Mouse (Mus musculus) limb, embryonic 10.5 days (tissue): ENCODE results near the gene Asgr1. TPM values are rescaled to one million over a fixed set of nuclear protein-coding genes. Genes with fewer than 3 reads are reported as not detected.

ENCODE experiments used
- DNase-seq: peaks from one replicate; pipeline ENCODE4 v3.0.0-alpha.2; 2017; ENCODE audit warnings: low spot score
- H3K27ac ChIP-seq: fragments of 300-500 bp; sonication (generic); 2 replicates; pipeline ENCODE4 v1.5.1; 2016; ENCODE audit warnings: mild to moderate bottlenecking
- H3K27me3 ChIP-seq: fragments of 300-500 bp; sonication (generic); 2 replicates; pipeline ENCODE4 v1.6.1; 2016; ENCODE audit warnings: low read depth, mild to moderate bottlenecking; ENCODE audit not compliant: poor library complexity, severe bottlenecking
- H3K36me3 ChIP-seq: fragments of 300-500 bp; sonication (generic); 2 replicates; pipeline ENCODE4 v1.6.1; 2016; ENCODE audit warnings: mild to moderate bottlenecking, moderate library complexity
- H3K4me1 ChIP-seq: fragments of 300-500 bp; sonication (generic); 2 replicates; pipeline ENCODE4 v1.6.1; 2016
- H3K4me3 ChIP-seq: fragments of 300-500 bp; sonication (generic); 2 replicates; pipeline ENCODE4 v1.5.1; 2016; ENCODE audit warnings: mild to moderate bottlenecking, moderate library complexity
- H3K9me3 ChIP-seq: fragments of 300-500 bp; sonication (generic); replicated peaks from 2 replicates; pipeline ENCODE4 v1.6.1; 2016; ENCODE audit warnings: mild to moderate bottlenecking
- WGBS: fragments of 180-500 bp; shearing (Covaris S2); methylation state at CpG from one replicate; pipeline ENCODE4 v1.1.7; 2016; 5-methylcytosine and 5-hydroxymethylcytosine counted together
- polyA plus RNA-seq: library from polyadenylated mRNA; unstranded; fragments of >200 nt; fragmentation: Nextera tagmentation; extraction: Ambion mirVana; gene quantifications from 2 replicates; pipeline ENCODE4 v1.2.1, GENCODE M21; 2016

Asgr1 gene
- polyA plus RNA-seq, 1 experiment from 2014 or later: 0.71 TPM

DNA sequence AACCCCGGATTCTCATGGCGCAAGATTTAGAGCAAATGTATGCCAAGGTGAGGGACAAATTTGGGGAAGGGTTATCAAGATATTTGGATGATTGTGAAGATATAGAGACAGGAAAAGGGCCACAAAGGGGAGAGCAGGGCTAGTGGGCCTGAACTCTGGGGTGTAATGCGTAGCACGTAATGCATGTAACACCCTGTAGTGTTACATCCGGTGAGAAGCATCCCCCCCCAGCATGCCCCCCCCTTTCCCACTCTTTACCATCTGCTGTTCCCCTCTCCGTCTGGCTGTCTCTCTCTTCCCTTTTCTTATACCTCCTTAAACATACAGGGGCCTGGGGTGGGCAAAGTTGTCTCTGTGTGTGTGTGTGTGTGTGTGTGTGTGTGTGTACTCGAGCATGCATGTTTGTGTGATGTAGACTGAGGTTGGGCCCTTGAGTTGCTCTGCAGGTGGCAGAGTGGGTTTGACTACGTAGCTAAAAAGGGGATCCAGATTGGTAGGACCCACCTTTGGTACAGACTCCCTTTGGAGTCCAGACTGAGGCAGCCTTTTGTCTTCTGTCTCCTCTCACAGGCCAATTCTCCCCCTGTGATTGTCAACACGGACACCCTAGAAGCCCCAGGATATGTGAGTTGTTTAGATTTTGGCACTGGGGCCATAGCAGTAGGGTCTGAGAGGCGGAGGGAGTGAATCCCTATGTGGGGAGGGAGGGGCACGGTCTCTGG is 23.9 kb upstream of the Asgr1 start:
- Histone ChIP-seq H3K27ac (peak overlapping the region; percentile 81), H3K36me3 (peaks cover 49% of the 10 kb centered on the region), H3K4me1 (peaks cover 57% of the 10 kb centered on the region), H3K27me3 (no peaks in the 10 kb centered on the region), H3K9me3 (no peaks in the 10 kb centered on the region), H3K4me3 (peak overlapping the region; percentile 51)
- WGBS: 45% methylated on average over 11 of the region's 11 CpGs
- DNase-seq: no peak

DNA sequence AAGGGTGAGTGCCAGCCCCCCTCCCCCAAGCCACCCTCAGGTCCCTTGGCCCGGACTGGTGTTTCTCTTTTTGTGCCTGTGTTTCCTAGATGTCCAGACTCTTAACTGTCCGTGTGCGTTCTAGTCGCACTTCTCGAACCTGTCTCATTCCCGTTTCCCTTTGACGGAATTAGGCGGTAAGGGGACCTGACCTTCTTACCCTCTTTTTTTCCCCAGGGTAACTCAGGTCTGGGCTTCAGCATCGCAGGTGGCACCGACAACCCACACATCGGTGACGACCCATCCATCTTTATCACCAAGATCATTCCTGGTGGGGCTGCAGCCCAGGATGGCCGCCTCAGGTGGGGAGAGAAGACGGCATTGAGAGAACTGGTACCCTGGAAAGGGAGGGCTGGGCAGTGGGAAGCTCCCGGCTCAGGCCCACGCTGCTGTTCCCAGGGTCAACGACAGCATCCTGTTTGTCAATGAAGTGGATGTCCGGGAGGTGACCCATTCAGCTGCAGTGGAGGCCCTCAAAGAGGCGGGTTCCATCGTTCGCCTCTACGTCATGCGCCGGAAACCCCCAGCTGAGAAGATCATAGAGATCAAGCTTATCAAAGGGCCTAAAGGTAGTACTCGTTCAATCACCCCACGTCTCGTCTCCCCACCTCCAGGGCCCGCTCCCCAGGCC is 23.1 kb upstream of the Asgr1 start:
- Histone ChIP-seq H3K9me3 (no peaks in the 10 kb centered on the region), H3K4me3 (no peak overlapping the region), H3K27me3 (no peaks in the 10 kb centered on the region), H3K4me1 (peaks cover 49% of the 10 kb centered on the region), H3K27ac (peak overlapping the region; percentile 81), H3K36me3 (peaks cover 55% of the 10 kb centered on the region)
- DNase-seq: no peak
- 96% methylated on average over 28 of the region's 28 CpGs for WGBS

DNA sequence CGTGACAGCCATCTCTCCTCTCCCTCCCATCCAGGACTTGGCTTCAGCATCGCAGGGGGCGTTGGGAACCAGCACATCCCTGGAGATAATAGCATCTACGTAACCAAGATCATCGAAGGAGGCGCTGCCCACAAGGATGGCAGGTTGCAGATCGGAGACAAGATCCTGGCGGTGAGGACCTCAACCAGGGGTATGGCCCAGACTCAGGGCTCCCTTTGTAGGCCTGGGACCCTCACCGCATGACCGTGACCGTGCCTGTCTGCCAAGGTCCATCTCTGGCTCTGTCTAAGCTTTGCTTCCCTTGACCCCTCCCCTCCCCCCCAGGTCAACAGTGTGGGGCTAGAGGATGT is 22.6 kb upstream of the Asgr1 start:
- WGBS: 98% methylated on average over 11 of the region's 11 CpGs
- H3K4me1 ChIP-seq: peaks cover 44% of the 10 kb centered on the region
- no peak overlapping the region for H3K4me3 ChIP-seq
- no peak overlapping the region for H3K27ac ChIP-seq
- DNase-seq: no peak
- peaks cover 58% of the 10 kb centered on the region for H3K36me3 ChIP-seq
- no peaks in the 10 kb centered on the region for H3K27me3 ChIP-seq
- H3K9me3 ChIP-seq: no peaks in the 10 kb centered on the region

DNA sequence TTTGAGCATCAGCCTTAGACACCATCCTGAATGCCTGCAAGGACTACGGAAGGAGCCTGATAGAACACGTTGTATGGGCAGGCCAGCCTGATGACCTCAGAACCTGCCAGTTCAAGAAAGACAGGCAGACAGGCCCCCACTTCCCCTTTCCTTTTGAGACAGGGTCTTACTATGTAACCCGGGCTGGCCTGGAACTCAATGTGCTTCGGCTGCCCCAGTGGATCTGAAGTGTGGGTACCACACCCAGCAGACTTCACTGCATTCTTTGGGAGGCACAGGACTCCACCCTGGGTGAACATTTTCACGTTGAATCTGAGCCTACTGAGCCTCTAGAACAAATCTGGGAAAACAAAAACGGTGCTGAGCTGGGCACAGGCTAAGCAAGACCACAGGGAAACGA is 15.7 kb upstream of the Asgr1 start:
- no peak for DNase-seq
- Histone ChIP-seq H3K9me3 (no peaks in the 10 kb centered on the region), H3K36me3 (peaks cover 93% of the 10 kb centered on the region), H3K4me3 (no peak overlapping the region), H3K27ac (no peak overlapping the region), H3K27me3 (no peaks in the 10 kb centered on the region), H3K4me1 (0 out of 2 replicates have a peak, but pooled peaks cover 2% of the 10 kb centered on the region)
- 77% methylated on average over 7 of the region's 7 CpGs for WGBS

GRCm38 (mm10) chr11:70039631-70040030 is 14.3 kb upstream of the Asgr1 start:
- H3K4me1 ChIP-seq: 0 out of 2 replicates have a peak, but pooled peaks cover 3% of the 10 kb centered on the region
- no peak overlapping the region for H3K4me3 ChIP-seq
- 94% methylated on average over 10 of the region's 10 CpGs for WGBS
- no peaks in the 10 kb centered on the region for H3K27me3 ChIP-seq
- H3K9me3 ChIP-seq: no peaks in the 10 kb centered on the region
- H3K36me3 ChIP-seq: peaks cover 93% of the 10 kb centered on the region
- H3K27ac ChIP-seq: no peak overlapping the region
- no peak for DNase-seq

GRCm38 (mm10) chr11:70040184-70040583 is 13.7 kb upstream of the Asgr1 start:
- Histone ChIP-seq H3K4me3 (no peak overlapping the region), H3K27me3 (no peaks in the 10 kb centered on the region), H3K27ac (no peak overlapping the region), H3K4me1 (0 out of 2 replicates have a peak, but pooled peaks cover 6% of the 10 kb centered on the region), H3K36me3 (peaks cover 92% of the 10 kb centered on the region), H3K9me3 (no peaks in the 10 kb centered on the region)
- WGBS: 95% methylated on average over 7 of the region's 7 CpGs
- DNase-seq: no peak

DNA sequence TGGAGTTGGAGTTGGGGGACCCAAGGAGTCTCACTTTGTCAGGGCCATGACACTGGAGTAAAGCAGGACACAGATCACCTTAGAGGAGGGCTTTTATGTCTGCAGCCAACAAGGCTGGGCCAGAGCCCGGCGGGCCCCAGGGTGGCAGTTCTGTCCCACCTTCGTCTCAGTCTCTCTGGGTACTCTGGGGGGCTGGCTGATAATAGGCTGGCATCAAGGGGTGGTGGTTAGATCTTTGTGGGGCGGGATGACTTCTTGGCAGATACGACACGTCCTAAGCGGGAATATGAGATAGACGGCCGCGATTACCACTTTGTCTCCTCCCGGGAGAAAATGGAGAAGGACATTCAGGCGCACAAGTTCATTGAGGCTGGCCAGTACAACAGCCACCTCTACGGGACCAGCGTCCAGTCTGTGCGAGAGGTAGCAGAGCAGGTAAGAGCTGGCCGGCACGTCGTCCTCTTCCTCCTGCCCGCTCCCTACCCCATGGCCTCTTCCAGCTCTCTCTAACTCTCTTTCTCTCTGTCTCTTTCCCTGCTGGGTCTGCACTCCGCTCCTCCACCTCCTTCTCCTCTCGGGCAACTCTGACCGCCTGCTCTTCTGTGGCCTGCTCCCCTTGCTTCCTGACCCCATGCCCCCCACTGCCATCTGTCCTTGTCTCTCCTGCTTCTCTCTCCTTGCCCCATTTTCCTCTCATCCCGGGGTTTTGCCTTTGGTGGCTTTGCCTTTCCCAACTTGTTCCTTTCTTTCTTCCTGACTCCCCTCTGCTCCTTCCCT is 11.4 kb upstream of the Asgr1 start:
- WGBS: 87% methylated on average over 23 of the region's 23 CpGs
- H3K27ac ChIP-seq: no peak overlapping the region

DNA sequence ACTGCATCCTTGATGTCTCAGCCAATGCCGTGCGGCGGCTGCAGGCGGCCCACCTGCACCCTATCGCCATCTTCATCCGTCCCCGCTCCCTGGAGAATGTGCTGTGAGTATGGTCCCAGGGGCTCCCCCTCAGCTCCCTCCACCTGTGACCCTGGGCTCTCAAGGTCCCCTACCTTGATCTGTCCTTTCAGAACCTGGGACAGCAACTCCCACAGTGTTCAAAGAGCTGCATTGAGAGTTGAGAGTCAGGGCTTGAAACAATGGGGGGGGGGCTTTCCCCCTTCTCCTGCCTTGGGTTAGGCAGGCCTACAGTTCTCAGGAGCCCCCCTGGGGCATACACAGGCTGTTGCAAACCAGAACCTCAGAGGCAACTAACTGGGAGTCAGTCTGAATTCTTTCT is 10.2 kb upstream of the Asgr1 start:
- Histone ChIP-seq H3K9me3 (no peaks in the 10 kb centered on the region), H3K4me3 (no peak overlapping the region), H3K4me1 (peaks cover 8% of the 10 kb centered on the region; the same call in 1 of the 2 replicates), H3K36me3 (peaks cover 71% of the 10 kb centered on the region), H3K27ac (no peak overlapping the region), H3K27me3 (no peaks in the 10 kb centered on the region)
- WGBS: 76% methylated on average over 7 of the region's 7 CpGs
- no peak for DNase-seq

More for the DNA sequence above, 11.4 kb upstream of the Asgr1 start:
- H3K36me3 ChIP-seq: peaks cover 83% of the 10 kb centered on the region
- H3K27me3 ChIP-seq: no peaks in the 10 kb centered on the region
- DNase-seq: no peak
- peaks cover 10% of the 10 kb centered on the region; the same call in 1 of the 2 replicates for H3K4me1 ChIP-seq
- no peak overlapping the region for H3K4me3 ChIP-seq
- no peaks in the 10 kb centered on the region for H3K9me3 ChIP-seq

GRCm38 (mm10) chr11:70045435-70045834 is 8.4 kb upstream of the Asgr1 start:
- 37% methylated on average over 9 of the region's 9 CpGs for WGBS

DNA sequence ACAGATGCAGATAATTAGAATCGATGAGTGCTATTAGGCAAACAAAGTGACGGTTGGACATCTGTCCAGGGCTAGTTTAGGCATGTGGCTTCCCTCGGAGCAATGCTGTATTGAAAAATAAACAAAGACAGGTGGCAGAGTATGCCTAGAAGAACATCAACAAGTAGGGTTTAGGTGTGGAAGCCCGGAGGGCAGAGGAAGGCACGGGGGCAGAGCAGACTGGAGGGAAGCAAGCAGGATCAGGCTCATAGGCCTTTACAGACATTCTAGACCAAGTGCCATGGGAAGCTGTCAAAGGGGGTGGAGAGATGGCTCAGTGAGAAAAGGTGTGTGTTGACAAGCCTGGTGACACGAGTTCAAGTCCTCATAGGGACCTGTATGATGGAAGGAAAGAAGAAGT is 4.5 kb upstream of the Asgr1 start:
- DNase-seq: no peak

More at GRCm38 (mm10) chr11:70045435-70045834, 8.4 kb upstream of the Asgr1 start:
- no peaks in the 10 kb centered on the region for H3K27me3 ChIP-seq
- H3K4me3 ChIP-seq: no peak overlapping the region
- peaks cover 8% of the 10 kb centered on the region; the same call in 1 of the 2 replicates for H3K4me1 ChIP-seq
- peaks cover 54% of the 10 kb centered on the region for H3K36me3 ChIP-seq
- no peak for DNase-seq
- H3K9me3 ChIP-seq: no peaks in the 10 kb centered on the region
- H3K27ac ChIP-seq: no peak overlapping the region

GRCm38 (mm10) chr11:70049816-70050215 is 4.1 kb upstream of the Asgr1 start:
- no peaks in the 10 kb centered on the region for H3K9me3 ChIP-seq
- H3K4me1 ChIP-seq: peaks cover 6% of the 10 kb centered on the region; the same call in 1 of the 2 replicates
- WGBS: 58% methylated on average over 10 of the region's 10 CpGs
- DNase-seq: no peak
- H3K27ac ChIP-seq: no peak overlapping the region
- H3K4me3 ChIP-seq: no peak overlapping the region
- H3K27me3 ChIP-seq: peaks cover 12% of the 10 kb centered on the region
- H3K36me3 ChIP-seq: peaks cover 10% of the 10 kb centered on the region

More for the DNA sequence above, 4.5 kb upstream of the Asgr1 start:
- 69% methylated on average over 6 of the region's 6 CpGs for WGBS
- peaks cover 14% of the 10 kb centered on the region for H3K36me3 ChIP-seq
- H3K27ac ChIP-seq: no peak overlapping the region
- peaks cover 8% of the 10 kb centered on the region for H3K27me3 ChIP-seq
- H3K9me3 ChIP-seq: no peaks in the 10 kb centered on the region
- peaks cover 8% of the 10 kb centered on the region; the same call in 1 of the 2 replicates for H3K4me1 ChIP-seq
- H3K4me3 ChIP-seq: no peak overlapping the region

GRCm38 (mm10) chr11:70053156-70053555 is 729 bp upstream of the Asgr1 start:
- 78% methylated on average over 7 of the region's 7 CpGs for WGBS
- H3K9me3 ChIP-seq: no peaks in the 10 kb centered on the region
- H3K27ac ChIP-seq: no peak overlapping the region
- no peak overlapping the region for H3K4me3 ChIP-seq
- H3K4me1 ChIP-seq: peaks cover 24% of the 10 kb centered on the region
- peaks cover 15% of the 10 kb centered on the region for H3K27me3 ChIP-seq
- no peaks in the 10 kb centered on the region for H3K36me3 ChIP-seq
- no peak for DNase-seq
